Mouse (Mus musculus) intestine, embryonic 15.5 days (tissue): ENCODE data around the gene Ripor1. TPM values are rescaled to one million over a fixed set of nuclear protein-coding genes. Genes with fewer than 3 reads are reported as not detected.

Source experiments
- ATAC-seq: fragments of 200-750 bp; cut with Nextera tagmentation; 2 replicates; pipeline ENCODE4 v1.8.0; 2017; ENCODE audit warnings: moderate TSS enrichment, moderate library complexity
- H3K27ac ChIP-seq: fragments of 300-500 bp; sonication (generic); 2 replicates; pipeline ENCODE4 v1.5.1; 2015; ENCODE audit warnings: mild to moderate bottlenecking, inconsistent platforms
- H3K27me3 ChIP-seq: fragments of 300-500 bp; sonication (generic); replicated peaks from 2 replicates; pipeline ENCODE4 v1.6.1; 2015; ENCODE audit warnings: inconsistent platforms
- H3K36me3 ChIP-seq: fragments of 300-500 bp; sonication (generic); 2 replicates; pipeline ENCODE4 v1.6.1; 2015; ENCODE audit warnings: inconsistent platforms
- H3K4me1 ChIP-seq: fragments of 300-500 bp; sonication (generic); replicated peaks from 2 replicates; pipeline ENCODE4 v1.6.1; 2015; ENCODE audit warnings: inconsistent platforms
- H3K4me2 ChIP-seq: fragments of 300-500 bp; sonication (generic); replicated peaks from 2 replicates; pipeline ENCODE4 v1.6.1; 2015; ENCODE audit warnings: mild to moderate bottlenecking, inconsistent platforms
- H3K4me3 ChIP-seq: fragments of 300-500 bp; sonication (generic); replicated peaks from 2 replicates; pipeline ENCODE4 v1.5.1; 2015; ENCODE audit warnings: inconsistent platforms
- H3K9ac ChIP-seq: fragments of 300-500 bp; sonication (generic); 2 replicates; pipeline ENCODE4 v1.6.1; 2015; ENCODE audit warnings: inconsistent platforms
- H3K9me3 ChIP-seq: fragments of 300-500 bp; sonication (generic); 2 replicates; pipeline ENCODE4 v1.6.1; 2016; ENCODE audit warnings: inconsistent platforms
- WGBS: fragments of 180-500 bp; shearing (Covaris S2); methylation state at CpG from one replicate; pipeline ENCODE4 v1.1.7; 2015; 5-methylcytosine and 5-hydroxymethylcytosine counted together
- polyA plus RNA-seq: library from polyadenylated mRNA; unstranded; fragments of >200 nt; fragmentation: Nextera tagmentation; extraction: Ambion mirVana; gene quantifications from 2 replicates; pipeline ENCODE4 v1.2.1, GENCODE M21; 2015

Ripor1 gene
- polyA plus RNA-seq, 1 experiment from 2014 or later: 18.5 TPM

GRCm38 (mm10) chr8:105607684-105608083 is 2.6 kb downstream of the Ripor1 start:
- ATAC-seq: no peak
- Histone ChIP-seq H3K4me3 (no peak overlapping the region), H3K27me3 (peaks cover 5% of the 10 kb centered on the region; the same call in 1 of the 2 replicates), H3K4me1 (peaks cover 25% of the 10 kb centered on the region), H3K27ac (no peak overlapping the region), H3K4me2 (no peak overlapping the region), H3K36me3 (no peaks in the 10 kb centered on the region), H3K9ac (no peak overlapping the region), H3K9me3 (no peaks in the 10 kb centered on the region)
- WGBS: 25% methylated on average over 4 of the region's 4 CpGs

GRCm38 (mm10) chr8:105609355-105609754 is 4.3 kb downstream of the Ripor1 start:
- Histone ChIP-seq H3K9me3 (no peaks in the 10 kb centered on the region), H3K36me3 (no peaks in the 10 kb centered on the region), H3K27me3 (peaks cover 6% of the 10 kb centered on the region; the same call in 1 of the 2 replicates), H3K4me3 (no peak overlapping the region), H3K27ac (no peak overlapping the region), H3K4me1 (peaks cover 35% of the 10 kb centered on the region), H3K9ac (no peak overlapping the region), H3K4me2 (no peak overlapping the region)
- ATAC-seq: no peak
- WGBS: 72% methylated on average over 2 of the region's 2 CpGs

- H3K27ac ChIP-seq: no peak overlapping the region
- no peak overlapping the region for H3K4me3 ChIP-seq
- H3K4me1 ChIP-seq: peaks cover 35% of the 10 kb centered on the region
- WGBS: 64% methylated on average over 4 of the region's 4 CpGs
- no peaks in the 10 kb centered on the region for H3K9me3 ChIP-seq
- H3K27me3 ChIP-seq: peaks cover 6% of the 10 kb centered on the region; the same call in 1 of the 2 replicates
- no peak overlapping the region for H3K4me2 ChIP-seq
- ATAC-seq: no peak
- no peak overlapping the region for H3K9ac ChIP-seq
- H3K36me3 ChIP-seq: no peaks in the 10 kb centered on the region
These were observed 4.7 kb downstream of the Ripor1 start for GRCm38 (mm10) chr8:105609771-105610170.

GRCm38 (mm10) chr8:105611836-105612235 is 6.8 kb downstream of the Ripor1 start:
- WGBS: 88% methylated on average over 9 of the region's 9 CpGs

GRCm38 (mm10) chr8:105613037-105613436 is 8.0 kb downstream of the Ripor1 start:
- H3K4me2 ChIP-seq: peak overlapping the region; percentile 98
- no peak overlapping the region for H3K27ac ChIP-seq
- 10% methylated on average over 20 of the region's 20 CpGs for WGBS
- peaks cover 6% of the 10 kb centered on the region; the same call in 1 of the 2 replicates for H3K27me3 ChIP-seq
- peaks cover 25% of the 10 kb centered on the region for H3K36me3 ChIP-seq
- H3K9me3 ChIP-seq: no peaks in the 10 kb centered on the region
- peaks cover 18% of the 10 kb centered on the region for H3K4me1 ChIP-seq
- peak overlapping the region; percentile 50 for H3K4me3 ChIP-seq
- H3K9ac ChIP-seq: peak overlapping the region; percentile 18
- ATAC-seq: no peak; the same call in 1 of the 2 replicates

More at GRCm38 (mm10) chr8:105611836-105612235, 6.8 kb downstream of the Ripor1 start:
- no peak overlapping the region for H3K4me3 ChIP-seq
- ATAC-seq: no peak
- H3K36me3 ChIP-seq: peaks cover 14% of the 10 kb centered on the region
- H3K4me2 ChIP-seq: no peak overlapping the region
- no peak overlapping the region for H3K9ac ChIP-seq
- no peaks in the 10 kb centered on the region for H3K9me3 ChIP-seq
- H3K27me3 ChIP-seq: peaks cover 6% of the 10 kb centered on the region; the same call in 1 of the 2 replicates
- H3K4me1 ChIP-seq: peaks cover 26% of the 10 kb centered on the region
- H3K27ac ChIP-seq: no peak overlapping the region

- WGBS: 4% methylated on average over 50 of the region's 50 CpGs
- peaks cover 18% of the 10 kb centered on the region for H3K4me1 ChIP-seq
- H3K9ac ChIP-seq: peak overlapping the region; percentile 54
- ATAC-seq: peak; percentile 73
- H3K4me2 ChIP-seq: peak overlapping the region; percentile 98
- H3K36me3 ChIP-seq: peaks cover 33% of the 10 kb centered on the region
- peaks cover 6% of the 10 kb centered on the region; the same call in 1 of the 2 replicates for H3K27me3 ChIP-seq
- no peak overlapping the region for H3K27ac ChIP-seq
- no peaks in the 10 kb centered on the region for H3K9me3 ChIP-seq
- peak overlapping the region; percentile 50 for H3K4me3 ChIP-seq
These were observed 8.9 kb downstream of the Ripor1 start for GRCm38 (mm10) chr8:105613830-105614511.

- Histone ChIP-seq H3K9me3 (no peaks in the 10 kb centered on the region), H3K36me3 (peaks cover 43% of the 10 kb centered on the region), H3K27ac (no peak overlapping the region), H3K4me2 (no peak overlapping the region), H3K4me3 (no peak overlapping the region), H3K9ac (no peak overlapping the region), H3K4me1 (peaks cover 18% of the 10 kb centered on the region), H3K27me3 (peaks cover 6% of the 10 kb centered on the region; the same call in 1 of the 2 replicates)
- WGBS: 93% methylated on average over 9 of the region's 9 CpGs
- no peak for ATAC-seq
These were observed 10.9 kb downstream of the Ripor1 start for GRCm38 (mm10) chr8:105615942-105616341.

GRCm38 (mm10) chr8:105617451-105618278 is 12.6 kb downstream of the Ripor1 start:
- H3K9me3 ChIP-seq: no peaks in the 10 kb centered on the region
- peaks cover 29% of the 10 kb centered on the region for H3K4me1 ChIP-seq
- no peak overlapping the region for H3K27ac ChIP-seq
- WGBS: 88% methylated on average over 21 of the region's 21 CpGs
- H3K36me3 ChIP-seq: peaks cover 51% of the 10 kb centered on the region
- no peak overlapping the region for H3K4me3 ChIP-seq
- H3K9ac ChIP-seq: no peak overlapping the region
- H3K4me2 ChIP-seq: no peak overlapping the region
- ATAC-seq: no peak
- peaks cover 1% of the 10 kb centered on the region; the same call in 1 of the 2 replicates for H3K27me3 ChIP-seq

GRCm38 (mm10) chr8:105618279-105618634 is 13.2 kb downstream of the Ripor1 start:
- peaks cover 51% of the 10 kb centered on the region for H3K36me3 ChIP-seq
- no peaks in the 10 kb centered on the region for H3K9me3 ChIP-seq
- no peak overlapping the region for H3K4me2 ChIP-seq
- no peak overlapping the region for H3K27ac ChIP-seq
- 92% methylated on average over 5 of the region's 5 CpGs for WGBS
- peaks cover 29% of the 10 kb centered on the region for H3K4me1 ChIP-seq
- no peak overlapping the region for H3K4me3 ChIP-seq
- no peak overlapping the region for H3K9ac ChIP-seq
- no peaks in the 10 kb centered on the region for H3K27me3 ChIP-seq
- ATAC-seq: no peak

GRCm38 (mm10) chr8:105618892-105619591 is 14.0 kb downstream of the Ripor1 start:
- H3K36me3 ChIP-seq: peaks cover 51% of the 10 kb centered on the region
- no peak for ATAC-seq
- H3K4me2 ChIP-seq: no peak overlapping the region
- WGBS: 91% methylated on average over 19 of the region's 19 CpGs
- H3K27ac ChIP-seq: no peak overlapping the region
- H3K4me1 ChIP-seq: peaks cover 26% of the 10 kb centered on the region
- no peak overlapping the region for H3K4me3 ChIP-seq
- H3K9ac ChIP-seq: no peak overlapping the region
- H3K9me3 ChIP-seq: no peaks in the 10 kb centered on the region
- no peaks in the 10 kb centered on the region for H3K27me3 ChIP-seq

GRCm38 (mm10) chr8:105620211-105620610 is 15.2 kb downstream of the Ripor1 start:
- no peak overlapping the region for H3K4me3 ChIP-seq
- H3K4me2 ChIP-seq: no peak overlapping the region
- no peaks in the 10 kb centered on the region for H3K27me3 ChIP-seq
- ATAC-seq: no peak
- no peak overlapping the region for H3K9ac ChIP-seq
- H3K9me3 ChIP-seq: no peaks in the 10 kb centered on the region
- WGBS: 90% methylated on average over 19 of the region's 19 CpGs
- peaks cover 51% of the 10 kb centered on the region for H3K36me3 ChIP-seq
- H3K4me1 ChIP-seq: peaks cover 22% of the 10 kb centered on the region
- no peak overlapping the region for H3K27ac ChIP-seq
